Mouse (Mus musculus) kidney, postnatal 4 days (tissue): ENCODE data around the gene Lrsam1.

Source experiments
- DNase-seq, 2 experiments: peaks; one replicate each; pipeline ENCODE4 v3.0.0; 2021; ENCODE audit warnings: mixed read lengths in 2 of 2

Gene Lrsam1

GRCm38 (mm10) chr2:32966689-32967631, 5.5 kb upstream of the Lrsam1 start:
- peak; percentile 89 to 94 for DNase-seq

DNA sequence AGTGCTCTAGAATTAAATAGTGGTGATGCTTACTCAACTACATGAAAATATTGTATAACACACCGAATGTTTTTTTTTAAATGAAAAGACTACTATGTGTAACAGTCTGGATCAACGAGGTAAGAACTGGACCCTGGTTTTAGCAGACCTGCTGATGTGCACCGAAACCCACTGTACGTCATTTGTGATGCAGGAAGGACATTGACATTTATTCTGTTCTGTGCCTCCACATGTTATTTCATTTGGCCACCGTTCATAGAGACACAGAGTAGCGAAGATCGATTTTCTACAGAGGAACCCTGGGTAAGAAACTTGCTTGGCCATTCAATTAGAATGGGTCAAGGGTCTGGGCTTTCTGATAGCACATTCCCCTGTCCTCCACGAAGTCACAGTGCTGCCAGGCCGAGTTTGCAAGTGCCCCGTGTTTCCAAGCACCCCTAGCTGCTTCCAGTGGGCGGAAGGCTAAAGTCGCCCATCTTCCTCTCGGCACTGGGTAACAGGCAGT, 4.8 kb upstream of the Lrsam1 start:
- no peak for DNase-seq

GRCm38 (mm10) chr2:32965511-32966183, 4.2 kb upstream of the Lrsam1 start:
- DNase-seq = no peak

- no peak for DNase-seq
These were observed 3.4 kb upstream of the Lrsam1 start for GRCm38 (mm10) chr2:32964659-32965457.

GRCm38 (mm10) chr2:32963981-32964380, 2.6 kb upstream of the Lrsam1 start:
- no peak for DNase-seq

DNA sequence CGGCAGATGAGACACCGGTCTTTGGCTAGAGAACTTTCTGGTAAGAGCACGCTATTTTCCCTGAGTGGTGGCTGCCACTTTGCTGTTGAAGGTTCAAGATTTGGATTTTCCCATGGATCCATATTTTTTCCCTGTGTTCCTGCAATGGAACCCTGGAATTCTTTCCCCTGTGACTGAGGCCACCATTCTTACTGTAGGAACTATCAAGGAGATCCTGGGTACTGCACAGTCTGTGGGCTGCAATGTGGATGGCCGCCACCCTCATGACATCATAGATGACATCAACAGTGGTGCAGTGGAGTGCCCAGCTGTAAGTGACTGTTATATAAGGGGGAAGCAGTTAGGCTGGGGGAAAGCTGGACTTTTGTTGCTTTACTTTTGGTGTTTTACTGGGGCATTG, 2.1 kb upstream of the Lrsam1 start:
- no peak for DNase-seq

- no peak for DNase-seq
These were observed 1.4 kb upstream of the Lrsam1 start for GRCm38 (mm10) chr2:32962875-32963220.

DNA sequence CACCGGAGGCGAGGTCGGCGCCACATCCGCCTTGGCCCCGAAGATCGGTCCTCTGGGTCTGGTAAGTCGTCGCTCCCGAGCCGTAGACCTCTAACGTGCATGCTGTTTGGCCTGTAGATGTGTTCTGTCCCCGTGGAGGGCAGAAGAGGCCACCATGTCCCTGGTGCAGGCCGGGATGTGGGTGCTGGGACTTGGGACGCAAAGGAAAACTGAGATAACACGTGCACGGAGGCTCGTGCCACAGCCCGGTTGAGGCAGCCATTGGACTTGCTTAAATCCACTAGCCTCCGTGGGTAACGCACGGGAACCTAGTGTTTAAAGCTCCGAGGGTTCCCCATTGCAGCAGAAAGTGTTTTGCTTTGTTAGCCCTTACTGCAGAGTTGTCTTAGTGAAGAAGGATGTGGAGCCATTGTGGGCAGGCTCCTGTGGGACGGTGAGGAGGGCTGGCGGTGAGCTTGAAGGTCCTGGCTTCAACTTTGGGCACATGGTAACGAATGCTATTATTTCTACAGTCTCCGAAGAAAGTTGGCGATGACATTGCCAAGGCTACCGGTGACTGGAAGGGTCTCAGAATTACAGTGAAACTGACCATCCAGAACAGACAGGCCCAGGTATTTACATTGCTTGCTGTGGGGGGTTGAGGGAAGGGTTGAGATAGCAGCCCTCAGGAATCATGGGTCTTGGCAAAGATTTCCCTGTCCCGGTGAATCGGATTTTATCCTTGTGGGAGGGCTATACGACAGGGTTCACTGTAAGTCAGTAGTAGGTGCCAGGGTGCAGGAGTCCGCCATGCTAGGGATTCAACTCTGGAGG, 854 bp upstream of the Lrsam1 start:
- DNase-seq = peak; percentile 39 to 68

DNA sequence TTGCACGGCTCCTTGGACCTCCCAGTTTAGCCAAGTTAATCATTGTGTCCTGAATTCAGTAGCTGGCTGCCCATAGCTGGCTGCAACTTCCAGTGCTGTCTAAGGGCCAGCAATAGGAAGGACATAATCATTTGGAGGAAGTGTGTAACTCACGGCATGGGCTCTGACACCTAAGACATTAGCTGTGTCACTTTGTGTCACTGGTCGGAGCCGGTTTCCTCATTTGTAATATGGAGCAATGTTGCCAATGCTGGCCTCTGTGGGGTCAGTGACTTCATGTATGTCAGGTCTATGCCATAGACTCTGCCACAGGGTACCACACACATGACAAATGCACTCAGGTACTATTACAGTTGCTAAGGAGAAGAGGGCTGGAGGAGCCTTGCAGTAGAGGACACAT, 1.1 kb downstream of the Lrsam1 start:
- DNase-seq = peak in 1 of 2 experiments; percentile 28

GRCm38 (mm10) chr2:32957344-32957743, 4.1 kb downstream of the Lrsam1 start:
- DNase-seq = peak; percentile 63 to 76

DNA sequence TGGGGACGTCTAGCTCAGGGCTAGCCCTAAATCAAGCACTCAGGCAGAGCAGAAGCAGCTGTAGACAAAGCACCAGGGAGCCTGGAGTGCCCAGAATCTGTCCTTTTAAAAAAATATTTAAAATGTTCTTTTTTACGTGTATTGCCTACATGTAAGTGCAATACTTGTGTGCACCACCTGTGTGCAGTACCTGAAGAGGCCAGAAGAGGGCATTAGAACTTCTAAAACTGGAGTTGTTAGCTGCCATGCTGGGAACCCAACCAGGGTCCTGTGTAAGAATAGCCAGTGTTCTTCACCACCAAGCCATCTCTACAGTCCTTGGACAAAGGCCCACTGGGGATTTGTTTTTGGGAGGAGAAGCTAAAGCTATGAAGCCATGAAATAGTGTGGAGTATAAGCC, 6.8 kb downstream of the Lrsam1 start:
- no peak for DNase-seq

GRCm38 (mm10) chr2:32947454-32947853, 14.0 kb downstream of the Lrsam1 start:
- no peak for DNase-seq

DNA sequence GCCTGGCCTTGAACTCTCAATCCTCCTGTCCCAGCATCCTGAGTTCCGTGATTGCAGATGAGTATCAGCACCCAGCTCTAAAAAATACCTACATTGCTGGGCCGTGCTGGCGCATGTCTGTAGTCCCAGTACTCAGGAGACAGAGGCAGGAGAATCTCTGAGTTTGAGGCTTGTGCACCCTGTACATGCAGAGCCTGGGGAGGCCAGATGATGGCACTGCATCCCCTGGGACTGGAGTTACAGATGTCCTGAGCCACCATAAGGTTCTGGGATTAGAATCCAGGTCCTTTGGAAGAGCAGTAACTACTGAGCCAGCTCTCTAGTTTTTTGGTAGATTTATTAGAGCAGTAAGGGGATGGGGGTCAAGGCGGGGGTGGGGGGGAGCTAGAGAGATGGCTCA, 20.9 kb downstream of the Lrsam1 start:
- no peak for DNase-seq

- DNase-seq = peak; percentile 48 to 62
These were observed 22.0 kb downstream of the Lrsam1 start for GRCm38 (mm10) chr2:32939418-32939817.

DNA sequence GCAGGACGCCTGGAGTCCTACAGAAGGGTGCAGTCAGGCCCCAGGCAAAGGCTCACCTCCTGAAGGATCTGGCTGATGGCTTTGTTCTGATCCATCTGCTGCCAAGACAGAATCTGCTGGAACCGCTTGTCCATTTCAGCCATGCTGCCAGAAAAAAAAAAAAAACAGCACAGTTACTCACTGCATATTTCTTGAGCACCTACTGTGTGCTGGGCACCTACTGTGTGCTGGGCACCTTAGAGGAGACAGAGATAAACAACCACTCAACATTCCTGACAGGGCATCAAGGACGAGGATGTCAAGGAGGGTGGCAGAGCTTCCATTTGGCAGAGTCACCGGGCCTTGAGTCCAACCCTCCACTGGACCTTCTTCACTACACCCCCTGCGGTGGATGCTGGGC, 22.7 kb downstream of the Lrsam1 start:
- DNase-seq = no peak

DNA sequence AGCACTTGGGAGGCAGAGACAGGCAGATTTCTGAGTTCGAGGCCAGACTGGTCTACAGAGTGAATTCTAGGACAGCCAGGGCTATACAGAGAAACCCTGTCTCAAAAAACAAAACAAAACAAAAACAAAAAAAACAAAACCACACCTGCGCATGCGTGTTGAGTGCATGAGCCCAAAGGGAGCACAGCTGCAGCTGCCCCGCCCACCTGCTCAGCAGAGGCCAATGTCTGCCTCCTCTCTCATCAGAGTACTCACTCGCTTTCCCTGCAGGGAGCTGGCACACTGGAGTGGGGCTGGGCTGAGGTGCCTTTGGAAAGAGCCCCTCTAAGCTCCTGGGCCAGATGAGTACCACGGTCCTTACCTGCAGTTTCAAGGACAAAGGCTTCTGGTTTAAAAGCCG, 29.7 kb downstream of the Lrsam1 start:
- DNase-seq = no peak

GRCm38 (mm10) chr2:32928947-32929829, 32.2 kb downstream of the Lrsam1 start:
- no peak for DNase-seq

DNA sequence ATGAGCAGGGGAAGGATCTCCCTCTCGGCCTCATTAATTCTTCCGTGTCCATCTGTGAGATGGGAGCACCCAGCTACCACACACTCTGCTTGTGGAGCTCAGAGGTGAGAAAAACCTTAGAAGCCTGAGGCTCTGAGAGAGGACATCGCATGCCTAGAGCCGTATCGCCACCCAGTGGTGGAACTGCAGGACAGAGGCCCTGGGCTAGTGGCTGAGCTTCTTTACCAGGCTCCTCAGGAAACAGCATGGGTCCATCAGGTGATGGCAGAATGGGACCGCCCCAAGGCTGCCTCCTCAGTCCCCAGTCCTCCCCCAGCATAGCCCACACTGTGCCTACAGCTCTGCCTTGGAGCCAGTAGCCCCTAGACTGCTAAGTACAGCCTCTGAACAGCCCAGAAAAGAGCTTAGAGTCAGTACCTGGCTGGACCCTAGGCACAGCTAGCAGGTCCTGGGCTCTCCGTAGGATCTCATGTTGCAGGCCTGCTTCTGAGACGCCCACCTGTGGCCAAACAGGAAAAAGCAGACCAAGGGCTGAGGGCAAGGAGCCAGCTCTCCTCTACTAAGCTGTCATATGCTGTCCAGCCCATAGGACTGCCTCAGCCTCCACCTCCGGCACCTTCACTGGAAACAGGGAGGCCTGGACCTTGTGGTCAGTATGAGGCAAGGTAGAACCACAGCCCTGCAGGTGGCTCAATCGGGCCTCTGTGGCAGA, 33.0 kb downstream of the Lrsam1 start:
- peak; percentile 87 to 90 for DNase-seq

DNA sequence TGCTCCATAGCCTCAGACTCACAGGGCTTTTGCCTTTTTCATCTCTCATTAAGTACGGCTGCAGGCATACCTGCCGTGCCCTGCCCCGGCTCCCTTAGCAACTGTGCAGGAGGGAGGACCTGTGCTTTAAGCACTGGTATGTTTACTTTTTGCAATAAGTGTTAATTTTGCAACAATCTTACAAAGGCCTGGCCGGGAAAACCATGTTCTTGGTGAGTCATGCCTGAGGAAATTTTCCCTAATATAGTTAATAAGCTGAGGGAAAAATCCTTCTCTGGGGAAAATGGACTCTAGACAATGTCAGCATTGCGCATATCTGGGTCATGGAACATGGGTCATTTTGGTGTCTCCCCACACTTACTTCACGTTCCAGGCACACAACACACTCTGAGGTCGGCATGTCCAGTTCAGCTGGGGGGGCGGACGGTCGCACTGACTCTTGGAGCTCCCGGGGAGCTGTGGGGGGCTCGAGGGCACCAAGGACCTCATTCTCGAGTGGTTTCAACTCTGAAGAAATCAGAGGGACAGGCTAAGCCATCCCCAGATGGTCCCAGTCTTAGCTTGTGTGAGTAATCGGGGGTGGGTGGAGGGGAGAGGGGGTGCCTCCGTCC, 33.7 kb downstream of the Lrsam1 start:
- no peak for DNase-seq
